9 mouse cellular contexts compared by ENCODE assay signal in genomic region chr6:115251531-115251985, GRCm38 (mm10). TPM values are rescaled to one million over a fixed set of nuclear protein-coding genes. Genes with fewer than 3 reads are reported as not detected.
DNase-seq lines count a peak whose midpoint lies in the region; ATAC-seq and TF ChIP-seq lines count a peak whose summit lies in the region.
"Had no signal": no experiment of that assay in that cellular context is flagged by ENCODE, and none has a peak within 500 bp of the region (broad histone marks: within the 10 kb centered on the region; RNA-seq: fewer than 3 reads in every experiment).

No protein-coding gene starts in this region.

- H3K27me3 ChIP-seq in embryonic facial prominence, embryonic 10.5 days (replicated peaks; ENCODE audit: low read depth, poor library complexity, severe bottlenecking): peaks cover 19% of the 10 kb centered on the region; the same call in 1 of the 2 replicates
- no peaks in the 10 kb centered on the region for H3K27me3 ChIP-seq in heart, adult 2 months (ENCODE audit: control insufficient read depth, insufficient read depth, low read length)

- TF ChIP-seq POLR2A in heart, adult 2 months (IDR thresholded peaks at IDR 0.05; ENCODE audit: insufficient read depth, low read depth, low read length): peak; percentile 82

- H3K27ac ChIP-seq in embryonic facial prominence, embryonic 10.5 days (replicated peaks): no peak overlapping the region
- H3K27ac ChIP-seq in heart, adult 2 months: peak overlapping the region; percentile 83

- ATAC-seq in megakaryocyte progenitor cell, adult 5-6 weeks (replicated peaks; ENCODE audit: poor library complexity): no peak

- H3K36me3 ChIP-seq in embryonic facial prominence, embryonic 10.5 days (replicated peaks): no peaks in the 10 kb centered on the region
- peaks cover 15% of the 10 kb centered on the region for H3K36me3 ChIP-seq in heart, adult 2 months (ENCODE audit: control insufficient read depth, insufficient read depth, low read length)

- WGBS in embryonic facial prominence, embryonic 10.5 days: 6% methylated on average over 13 of the region's 13 CpGs
- WGBS in heart, adult 2 months: 12% methylated on average over 13 of the region's 13 CpGs

- H3K4me3 ChIP-seq in embryonic facial prominence, embryonic 10.5 days: peak overlapping the region; percentile 42
- H3K4me3 ChIP-seq in heart, adult 2 months: peak overlapping the region; percentile 61

- peak; percentile 71 for DNase-seq in left cerebral cortex, postnatal 4 days
- no peak for DNase-seq in left cerebral cortex, adult 9 months (ENCODE audit: low spot score in 2 of 2)
- DNase-seq in embryonic facial prominence, embryonic 10.5 days (ENCODE audit: low spot score): peak; percentile 32
- DNase-seq in heart, adult 2 months: peak; percentile 78 to 82
- DNase-seq in kidney, postnatal 14 days: peak; percentile 25
- DNase-seq in neural tube, embryonic 10.5 days (ENCODE audit: extremely low spot score, low spot score): peak; percentile 20
- no peak for DNase-seq in thymus, postnatal 10 days (ENCODE audit: low spot score in 2 of 2)

- H3K9ac ChIP-seq in heart, adult 2 months (ENCODE audit: low read depth, low read length): peak overlapping the region; percentile 74

- TF ChIP-seq CTCF in heart, adult 2 months (IDR thresholded peaks at IDR 0.05): peak; percentile 26; the same call in 1 of the 2 replicates

- TF ChIP-seq EP300 in heart, adult 2 months (IDR thresholded peaks at IDR 0.05; ENCODE audit: insufficient read depth, low read depth, low read length): no peak

- no peaks in the 10 kb centered on the region for H3K9me3 ChIP-seq in embryonic facial prominence, embryonic 10.5 days

- intact Hi-C loops in left cerebral cortex, postnatal 4 days (cut with DNase I): no loop called here
- intact Hi-C loops in heart, adult 2 months (cut with DNase I): no loop called here

- H3K4me1 ChIP-seq in embryonic facial prominence, embryonic 10.5 days: peaks cover 13% of the 10 kb centered on the region
- H3K4me1 ChIP-seq in heart, adult 2 months (ENCODE audit: control insufficient read depth, insufficient read depth, low read length): peaks cover 3% of the 10 kb centered on the region; the same call in 1 of the 2 replicates

- no peaks in the 10 kb centered on the region for H3K79me2 ChIP-seq in heart, adult 2 months (replicated peaks; ENCODE audit: control insufficient read depth, insufficient read depth, low read length)

RNA-seq across cellular contexts. Expression of gene Timp4, which starts 0.4 kb away (rescaled TPM):
- 1 to 10 TPM; 3.9 to 4.1 TPM for total RNA-seq in left cerebral cortex, postnatal 4 days (2021)
- 0.16 and 0.35 TPM in 2 replicates for polyA plus RNA-seq in embryonic facial prominence, embryonic 10.5 days (2016; fragmentation: Nextera tagmentation; extraction: Ambion mirVana)
- total RNA-seq in heart, adult 2 months (2021): 10 to 100 TPM; 29.9 to 41.5 TPM
- polyA plus RNA-seq in heart, adult 2 months (2012; rRNA removed): 24.6 and 37.7 TPM in 2 replicates
- not detected in 2 replicates for total RNA-seq in megakaryocyte progenitor cell, adult 5-6 weeks (2015)
- not detected in 2 replicates for total RNA-seq in megakaryocyte progenitor cell, adult 5-6 weeks (2017)

RNA-seq across cellular contexts. Expression of gene Gm17482, which starts 24.4 kb away (rescaled TPM):
- total RNA-seq in left cerebral cortex, postnatal 4 days (2021): not detected
- polyA plus RNA-seq in embryonic facial prominence, embryonic 10.5 days (2016; fragmentation: Nextera tagmentation; extraction: Ambion mirVana): not detected in 2 replicates
- total RNA-seq in heart, adult 2 months (2021): not detected
- polyA plus RNA-seq in heart, adult 2 months (2012; rRNA removed): not detected in 2 replicates
- total RNA-seq in megakaryocyte progenitor cell, adult 5-6 weeks (2015): not detected in 2 replicates
- total RNA-seq in megakaryocyte progenitor cell, adult 5-6 weeks (2017): not detected in 2 replicates
- total RNA-seq: heart, postnatal 10 days had no signal

Comparison
In these comparisons a context has a peak if more than half of its experiments do, and no peak if none do; other contexts are left out.
1. DNase-seq: peak in left cerebral cortex, postnatal 4 days (single experiment), embryonic facial prominence, embryonic 10.5 days (single experiment), heart, adult 2 months (2 of 2), kidney, postnatal 14 days (single experiment) and neural tube, embryonic 10.5 days (single experiment); none in left cerebral cortex, adult 9 months (0 of 2) and thymus, postnatal 10 days (0 of 2).
2. RNA of gene Timp4, which starts 0.4 kb away (total RNA-seq): 29.9 to 41.5 TPM in heart, adult 2 months; 3.9 to 4.1 TPM in left cerebral cortex, postnatal 4 days and not detected in megakaryocyte progenitor cell, adult 5-6 weeks; every median in the first group is over 4 times any median in the second.